ENCODE assay signal across 15 mouse cellular contexts in the genomic region with DNA sequence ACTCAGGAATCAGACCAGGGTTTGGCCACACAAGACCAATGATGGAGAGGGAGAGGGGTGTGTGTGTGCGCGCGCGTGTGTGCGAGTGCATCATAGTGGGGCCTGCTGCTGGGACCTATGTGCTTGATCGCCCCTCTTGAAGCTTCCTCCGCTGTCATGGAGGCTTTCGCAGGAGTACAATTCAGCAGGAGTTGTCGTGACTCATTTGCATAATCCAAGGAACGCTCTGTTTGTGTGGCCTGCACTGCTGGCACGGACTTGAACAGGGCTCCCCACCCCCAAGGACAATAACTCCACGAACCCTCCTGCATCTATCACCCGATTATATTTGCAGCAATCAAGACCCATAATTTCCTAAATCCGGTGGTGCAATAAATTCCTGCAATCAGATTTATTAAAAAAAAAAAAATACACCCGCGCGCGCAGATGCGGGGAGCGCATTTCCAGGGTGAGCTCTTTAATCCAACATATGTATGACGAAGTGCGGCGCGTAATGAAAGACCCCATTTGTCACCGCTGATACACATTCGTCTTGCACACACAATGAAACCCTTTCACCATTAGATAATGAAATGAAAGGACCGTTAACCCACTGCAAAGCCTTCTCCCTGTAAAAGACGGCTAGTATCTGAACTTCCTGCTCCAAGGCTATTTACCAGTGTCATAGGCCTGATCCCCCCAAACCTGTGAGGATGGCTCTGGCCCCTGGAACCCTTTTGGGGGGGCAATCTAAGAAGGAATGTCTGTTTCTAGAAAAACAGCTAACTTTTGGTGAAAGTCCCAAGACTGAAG.
DNase-seq lines count a peak whose midpoint lies in the region; ATAC-seq and TF ChIP-seq lines count a peak whose summit lies in the region.
"Had no signal": no experiment of that assay in that cellular context is flagged by ENCODE, and none has a peak within 500 bp of the region (broad histone marks: within the 10 kb centered on the region; RNA-seq: fewer than 3 reads in every experiment).

No protein-coding gene starts in this region.

- peak; percentile 7; the same call in 1 of the 2 replicates for ATAC-seq in hindbrain, embryonic 12.5 days (ENCODE audit: low FRiP score)
- no peak for ATAC-seq in midbrain, embryonic 15.5 days (replicated peaks)
- ATAC-seq: activated CD4-positive, CD25-positive, alpha-beta regulatory T cell, adult 4 months; intestine, postnatal 0 days had no signal

- H3K27me3 ChIP-seq in hindbrain, embryonic 12.5 days, result peaks cover 38% of the 10 kb centered on the region
- H3K27me3 ChIP-seq in midbrain, embryonic 15.5 days (replicated peaks), result 0 out of 2 replicates have a peak, but pooled peaks cover 4% of the 10 kb centered on the region

- H3K9ac ChIP-seq in hindbrain, embryonic 12.5 days, result 0 out of 2 replicates have a peak overlapping the region, but pooled peaks have one; percentile 3
- peak overlapping the region; percentile 6; the same call in 1 of the 2 replicates for H3K9ac ChIP-seq in midbrain, embryonic 15.5 days

- H3K36me3 ChIP-seq in hindbrain, embryonic 12.5 days, result no peaks in the 10 kb centered on the region
- H3K36me3 ChIP-seq in midbrain, embryonic 15.5 days (replicated peaks), result no peaks in the 10 kb centered on the region
- H3K36me3 ChIP-seq: G1E had no signal

- TF ChIP-seq POLR2A in cortical plate, adult 2 months (IDR thresholded peaks at IDR 0.05; ENCODE audit: extremely low read depth, insufficient read depth, low read length), result no peak

- H3K9me3 ChIP-seq in hindbrain, embryonic 12.5 days (replicated peaks), result no peaks in the 10 kb centered on the region
- H3K9me3 ChIP-seq in midbrain, embryonic 15.5 days, result no peaks in the 10 kb centered on the region
- H3K9me3 ChIP-seq: G1E had no signal

- peak; percentile 62 for DNase-seq in embryo, embryonic 9.5 days (ENCODE audit: extremely low spot score)
- no peak for DNase-seq in embryo, embryonic 11 days
- DNase-seq in MN1 (ENCODE audit: low spot score), result no peak
- no peak for DNase-seq in gastrocnemius, adult 18-20 months (ENCODE audit: low spot score)
- DNase-seq in yolk sac, embryonic 10.5 days (ENCODE audit: low spot score), result no peak
- DNase-seq: cerebellum, postnatal 25 days; gastrocnemius, postnatal 14 days had no signal

- no peak for TF ChIP-seq CTCF in cortical plate, adult 2 months (IDR thresholded peaks at IDR 0.05; ENCODE audit: extremely low read depth, insufficient read depth, low read length)

- peaks cover 7% of the 10 kb centered on the region; the same call in 1 of the 2 replicates for H3K4me1 ChIP-seq in cortical plate, adult 2 months (ENCODE audit: control insufficient read depth, insufficient read depth, low read length)
- peaks cover 66% of the 10 kb centered on the region for H3K4me1 ChIP-seq in hindbrain, embryonic 12.5 days
- peaks cover 44% of the 10 kb centered on the region for H3K4me1 ChIP-seq in midbrain, embryonic 15.5 days

- H3K4me3 ChIP-seq in cortical plate, adult 2 months (ENCODE audit: insufficient read depth, low read length), result no peak overlapping the region
- peak overlapping the region; percentile 10; the same call in 1 of the 2 replicates for H3K4me3 ChIP-seq in hindbrain, embryonic 12.5 days
- peak overlapping the region; percentile 18 for H3K4me3 ChIP-seq in midbrain, embryonic 15.5 days
- H3K4me3 ChIP-seq: erythroblast, embryonic 14.5 days had no signal

- H3K4me2 ChIP-seq in hindbrain, embryonic 12.5 days (replicated peaks), result peak overlapping the region; percentile 46
- H3K4me2 ChIP-seq in midbrain, embryonic 15.5 days, result peak overlapping the region; percentile 43
- H3K4me2 ChIP-seq: liver, embryonic 11.5 days had no signal

- 0 out of 2 replicates have a peak overlapping the region, but pooled peaks have one; percentile 32 for H3K27ac ChIP-seq in cortical plate, adult 2 months (ENCODE audit: insufficient read depth, low read length)
- H3K27ac ChIP-seq in hindbrain, embryonic 12.5 days, result peak overlapping the region; percentile 62; the same call in 1 of the 2 replicates
- no peak overlapping the region for H3K27ac ChIP-seq in midbrain, embryonic 15.5 days

- WGBS in hindbrain, embryonic 12.5 days, result 16% methylated on average over 28 of the region's 28 CpGs
- 11% methylated on average over 28 of the region's 28 CpGs for WGBS in midbrain, embryonic 15.5 days
